Mouse (Mus musculus): ENCODE measurements around the gene Fat4. TPM values are rescaled to one million over a fixed set of nuclear protein-coding genes. Genes with fewer than 3 reads are reported as not detected.

The Fat4 gene
- polyA plus RNA-seq, 1 experiment from 2014 or later = 14.3 TPM

DNA sequence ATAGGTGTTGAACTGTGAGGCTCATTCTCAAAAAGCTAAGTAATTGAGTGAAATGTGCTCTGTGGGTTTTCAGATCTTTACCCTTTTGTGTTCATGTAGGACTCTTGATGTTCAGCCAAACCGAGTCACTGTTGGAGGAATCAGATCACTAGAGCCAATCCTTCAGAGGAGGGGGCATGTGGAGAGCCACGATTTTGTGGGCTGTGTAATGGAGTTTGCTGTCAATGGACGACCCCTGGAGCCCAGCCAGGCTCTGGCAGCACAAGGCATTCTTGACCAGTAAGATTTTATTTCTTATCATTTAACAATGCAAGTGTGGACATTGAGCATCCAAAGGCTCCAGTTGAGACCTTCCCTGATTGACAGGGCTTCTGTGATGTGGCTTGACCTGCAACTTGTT lies 113.3 kb downstream of the Fat4 start:
- peaks cover 80% of the 10 kb centered on the region for H3K36me3 ChIP-seq
- 75% methylated on average over 3 of the region's 3 CpGs for WGBS
- ATAC-seq (ENCODE audit: low FRiP score, low read depth) = no peak

GRCm38 (mm10) chr3:39010544-39010943 lies 123.8 kb downstream of the Fat4 start:
- Histone ChIP-seq H3K4me1 (peaks cover 9% of the 10 kb centered on the region), H3K9ac (no peak overlapping the region), H3K4me3 (no peak overlapping the region), H3K4me2 (replicated peaks) (no peak overlapping the region), H3K9me3 (no peaks in the 10 kb centered on the region), H3K27ac (no peak overlapping the region), H3K36me3 (peaks cover 69% of the 10 kb centered on the region), H3K27me3 (no peaks in the 10 kb centered on the region)
- WGBS = 57% methylated on average over 7 of the region's 7 CpGs
- ATAC-seq (ENCODE audit: low FRiP score, low read depth) = no peak

More for the DNA sequence above, 113.3 kb downstream of the Fat4 start:
- H3K4me1 ChIP-seq = no peaks in the 10 kb centered on the region
- no peaks in the 10 kb centered on the region for H3K9me3 ChIP-seq
- no peak overlapping the region for H3K4me3 ChIP-seq
- H3K27me3 ChIP-seq = no peaks in the 10 kb centered on the region
- no peak overlapping the region for H3K4me2 ChIP-seq (replicated peaks)
- H3K27ac ChIP-seq = no peak overlapping the region
- no peak overlapping the region for H3K9ac ChIP-seq

GRCm38 (mm10) chr3:39017633-39018032 lies 130.9 kb downstream of the Fat4 start:
- Histone ChIP-seq H3K4me1 (no peaks in the 10 kb centered on the region), H3K4me2 (replicated peaks) (no peak overlapping the region), H3K9me3 (no peaks in the 10 kb centered on the region), H3K27me3 (no peaks in the 10 kb centered on the region), H3K4me3 (no peak overlapping the region), H3K36me3 (peaks cover 9% of the 10 kb centered on the region), H3K27ac (no peak overlapping the region), H3K9ac (no peak overlapping the region)
- no peak for ATAC-seq (ENCODE audit: low FRiP score, low read depth)
- 49% methylated on average over 1 of the region's 1 CpGs for WGBS

- ATAC-seq (ENCODE audit: low FRiP score, low read depth) = no peak
- WGBS = 62% methylated on average over 2 of the region's 2 CpGs
- H3K27me3 ChIP-seq = no peaks in the 10 kb centered on the region
Observed at GRCm38 (mm10) chr3:39036113-39036512, 149.4 kb downstream of the Fat4 start.

DNA sequence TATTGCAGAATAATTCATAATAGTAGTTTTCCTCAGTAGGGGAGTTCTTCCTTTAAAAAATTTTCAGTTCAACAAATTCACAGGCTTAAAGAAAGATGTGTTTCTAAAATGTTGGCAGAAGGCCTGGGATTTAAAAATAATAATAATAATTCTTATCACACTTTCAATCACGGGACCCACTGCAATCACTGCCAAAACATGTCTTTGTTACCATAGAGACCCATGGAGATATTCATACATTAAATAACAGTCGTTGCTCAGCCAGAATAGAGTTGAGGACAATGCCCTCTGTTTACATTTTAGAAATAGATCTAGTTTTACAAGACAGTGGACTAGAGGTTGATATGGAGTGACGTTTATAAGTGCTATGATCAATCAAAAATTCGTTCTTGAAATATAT lies 159.7 kb downstream of the Fat4 start:
- 76% methylated on average over 4 of the region's 4 CpGs for WGBS
- H3K4me3 ChIP-seq = no peak overlapping the region
- H3K27me3 ChIP-seq = 0 out of 2 replicates have a peak, but pooled peaks cover 3% of the 10 kb centered on the region
- H3K36me3 ChIP-seq = no peaks in the 10 kb centered on the region
- peaks cover 10% of the 10 kb centered on the region; the same call in 1 of the 2 replicates for H3K4me1 ChIP-seq
- no peaks in the 10 kb centered on the region for H3K9me3 ChIP-seq
- H3K27ac ChIP-seq = no peak overlapping the region
- no peak for ATAC-seq (ENCODE audit: low FRiP score, low read depth)
- H3K4me2 ChIP-seq (replicated peaks) = no peak overlapping the region
- no peak overlapping the region for H3K9ac ChIP-seq

More at GRCm38 (mm10) chr3:39036113-39036512, 149.4 kb downstream of the Fat4 start:
- Histone ChIP-seq H3K4me3 (no peak overlapping the region), H3K4me2 (replicated peaks) (no peak overlapping the region), H3K9me3 (no peaks in the 10 kb centered on the region), H3K36me3 (no peaks in the 10 kb centered on the region), H3K27ac (no peak overlapping the region), H3K9ac (no peak overlapping the region), H3K4me1 (no peaks in the 10 kb centered on the region)

DNA sequence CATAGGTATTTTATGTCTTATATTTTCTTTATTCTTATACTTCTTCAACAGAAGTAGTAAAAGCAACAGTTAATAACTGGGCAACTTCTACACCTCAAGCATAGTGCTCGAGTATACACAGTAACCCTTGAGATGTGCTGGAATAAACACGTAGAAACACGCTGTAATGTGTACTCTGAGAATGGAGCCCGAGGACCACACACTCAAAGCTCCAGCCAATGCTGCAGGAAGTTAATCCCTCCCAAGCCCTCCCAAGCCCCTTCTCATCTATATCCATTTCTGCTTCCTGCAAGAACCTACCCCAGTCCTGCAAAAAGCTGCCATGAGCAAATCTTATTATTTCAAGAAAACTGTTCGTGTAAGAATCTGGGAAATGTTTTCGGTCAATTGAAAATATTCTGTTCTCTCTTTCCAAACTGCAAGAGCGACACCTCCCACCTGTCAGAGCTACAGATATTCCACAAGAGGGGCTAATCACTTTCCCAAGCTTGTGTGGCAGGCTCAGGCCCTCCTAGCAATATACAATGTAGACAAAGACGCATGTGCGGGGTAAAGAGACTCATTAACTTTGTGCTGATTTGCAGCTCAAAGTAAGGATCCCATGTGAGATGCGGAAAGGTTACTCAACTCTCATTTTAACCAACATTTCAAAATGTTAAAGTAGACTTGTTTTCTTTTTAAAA lies 161.0 kb downstream of the Fat4 start:
- WGBS = 44% methylated on average over 10 of the region's 10 CpGs
- H3K4me2 ChIP-seq (replicated peaks) = no peak overlapping the region
- no peak overlapping the region for H3K27ac ChIP-seq
- peaks cover 10% of the 10 kb centered on the region; the same call in 1 of the 2 replicates for H3K4me1 ChIP-seq
- no peaks in the 10 kb centered on the region for H3K9me3 ChIP-seq
- no peak overlapping the region for H3K9ac ChIP-seq
- H3K4me3 ChIP-seq = no peak overlapping the region
- no peak for ATAC-seq (ENCODE audit: low FRiP score, low read depth)
- H3K36me3 ChIP-seq = no peaks in the 10 kb centered on the region
- H3K27me3 ChIP-seq = 0 out of 2 replicates have a peak, but pooled peaks cover 3% of the 10 kb centered on the region

- Histone ChIP-seq H3K4me3 (no peak overlapping the region), H3K27me3 (0 out of 2 replicates have a peak, but pooled peaks cover 3% of the 10 kb centered on the region), H3K4me2 (replicated peaks) (no peak overlapping the region), H3K27ac (no peak overlapping the region), H3K9ac (no peak overlapping the region), H3K36me3 (no peaks in the 10 kb centered on the region), H3K4me1 (peaks cover 10% of the 10 kb centered on the region), H3K9me3 (no peaks in the 10 kb centered on the region)
- 26% methylated on average over 5 of the region's 5 CpGs for whole genome bisulfite sequencing
- no peak for ATAC-seq (ENCODE audit: low FRiP score, low read depth)
Observed at GRCm38 (mm10) chr3:39048304-39048667, 161.5 kb downstream of the Fat4 start.

DNA sequence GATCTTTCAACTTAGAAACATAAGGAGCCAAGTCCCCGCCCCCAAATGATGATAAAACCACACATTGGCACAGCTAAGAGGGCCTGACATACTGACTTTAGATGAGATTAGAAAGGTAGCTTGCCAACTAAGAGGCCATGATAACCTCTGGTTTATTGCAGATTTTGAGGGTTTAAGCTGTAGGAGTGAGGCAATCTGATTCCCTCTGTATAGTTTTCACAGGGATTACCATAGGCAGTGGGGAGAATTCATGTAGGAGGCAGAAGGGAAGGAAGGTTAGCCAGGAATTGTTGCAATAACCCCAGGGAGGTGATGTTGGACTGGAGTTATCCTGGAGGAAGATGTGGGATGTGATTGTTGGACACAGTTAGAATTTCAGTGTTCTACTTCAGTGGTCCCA lies 163.4 kb downstream of the Fat4 start:
- no peak for ATAC-seq (ENCODE audit: low FRiP score, low read depth)
- 0 out of 2 replicates have a peak, but pooled peaks cover 3% of the 10 kb centered on the region for H3K27me3 ChIP-seq
- no peak overlapping the region for H3K27ac ChIP-seq
- H3K4me1 ChIP-seq = no peaks in the 10 kb centered on the region; the same call in none of the 2 replicates
- no peak overlapping the region for H3K4me3 ChIP-seq
- WGBS = 86% methylated on average over 1 of the region's 1 CpGs
- H3K9me3 ChIP-seq = no peaks in the 10 kb centered on the region
- no peak overlapping the region for H3K4me2 ChIP-seq (replicated peaks)
- no peak overlapping the region for H3K9ac ChIP-seq
- H3K36me3 ChIP-seq = no peaks in the 10 kb centered on the region

DNA sequence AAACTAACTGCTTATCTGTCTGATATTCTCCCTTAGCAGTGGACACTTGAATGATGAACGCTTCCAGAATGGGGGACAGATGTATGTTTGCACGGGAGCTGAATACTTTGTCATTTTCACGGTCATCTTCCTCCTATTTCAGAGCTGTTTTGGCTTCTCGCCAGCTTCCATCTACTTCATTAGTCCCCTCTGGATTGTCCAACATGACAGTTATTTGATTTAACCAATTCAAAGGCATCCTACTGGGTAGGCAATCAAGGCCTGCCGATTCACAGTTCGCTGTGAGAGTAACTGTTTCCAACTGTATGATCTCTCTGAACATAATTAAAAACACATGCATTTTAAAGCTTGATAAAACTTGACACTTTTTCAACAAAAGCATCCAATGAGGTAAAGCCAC lies 166.3 kb downstream of the Fat4 start:
- H3K4me2 ChIP-seq (replicated peaks) = no peak overlapping the region
- H3K36me3 ChIP-seq = no peaks in the 10 kb centered on the region
- H3K27me3 ChIP-seq = 0 out of 2 replicates have a peak, but pooled peaks cover 3% of the 10 kb centered on the region
- ATAC-seq (ENCODE audit: low FRiP score, low read depth) = no peak
- H3K27ac ChIP-seq = no peak overlapping the region
- H3K4me3 ChIP-seq = no peak overlapping the region
- WGBS = 21% methylated on average over 6 of the region's 6 CpGs
- H3K9me3 ChIP-seq = no peaks in the 10 kb centered on the region
- no peak overlapping the region for H3K9ac ChIP-seq
- H3K4me1 ChIP-seq = no peaks in the 10 kb centered on the region; the same call in none of the 2 replicates
